Mouse (Mus musculus) E14TG2a.4 (cell line): ENCODE data around the gene D630003M21Rik.
A peak's percentile ranks its signal among the peaks of the same experiment; 100 is the strongest.

Experiments
- H3K27me3 ChIP-seq: 2 replicates; pipeline ENCODE4 v1.6.1; 2014; ENCODE audit warnings: low read length, control low read depth; ENCODE audit not compliant: insufficient read depth
- H3K36me3 ChIP-seq: 2 replicates; pipeline ENCODE4 v1.6.1; 2014; ENCODE audit warnings: low read length, control low read depth; ENCODE audit not compliant: insufficient read depth
- H3K4me1 ChIP-seq: replicated peaks from 2 replicates; pipeline ENCODE4 v1.6.1; 2014; ENCODE audit warnings: low read depth, low read length, control low read depth
- H3K4me3 ChIP-seq: replicated peaks from 2 replicates; pipeline ENCODE4 v1.5.1; 2014; ENCODE audit warnings: mild to moderate bottlenecking, low read length
- H3K9me3 ChIP-seq: 2 replicates; pipeline ENCODE4 v1.6.1; 2014; ENCODE audit warnings: low read length, control low read depth
- CTCF ChIP-seq: conservative IDR thresholded peaks from 2 replicates; pipeline ENCODE4 v1.5.1; 2014; ENCODE audit warnings: low read length
- NANOG ChIP-seq: IDR thresholded peaks from 2 replicates; pipeline ENCODE4 v1.6.1; 2014; ENCODE audit warnings: borderline replicate concordance, low read length, mixed read lengths
- POU5F1 ChIP-seq: IDR thresholded peaks from 2 replicates; pipeline ENCODE4 v1.6.1; 2014; ENCODE audit warnings: low read length, borderline replicate concordance

The D630003M21Rik gene

GRCm38 (mm10) chr2:158228670-158229502 is at the start of gene D630003M21Rik:
TSS of gene D630003M21Rik (minus strand) at chr2:158229222.
- Histone ChIP-seq H3K27me3 (peaks cover 48% of the 10 kb centered on the region), H3K4me1 (peaks cover 21% of the 10 kb centered on the region), H3K9me3 (peaks cover 12% of the 10 kb centered on the region), H3K4me3 (peak within 1 kb of the TSS; percentile 65), H3K36me3 (no peaks in the 10 kb centered on the region)
- TF ChIP-seq POU5F1: no peak
- no peak for TF ChIP-seq NANOG
- no peak for TF ChIP-seq CTCF

GRCm38 (mm10) chr2:158276878-158277277 is 47.9 kb upstream of the D630003M21Rik start:
- TF ChIP-seq POU5F1 (no peak), NANOG (no peak), CTCF (no peak)
- Histone ChIP-seq H3K4me1 (peaks cover 24% of the 10 kb centered on the region), H3K4me3 (no peak overlapping the region), H3K27me3 (peaks cover 8% of the 10 kb centered on the region; the same call in 1 of the 2 replicates), H3K36me3 (no peaks in the 10 kb centered on the region), H3K9me3 (no peaks in the 10 kb centered on the region)

DNA sequence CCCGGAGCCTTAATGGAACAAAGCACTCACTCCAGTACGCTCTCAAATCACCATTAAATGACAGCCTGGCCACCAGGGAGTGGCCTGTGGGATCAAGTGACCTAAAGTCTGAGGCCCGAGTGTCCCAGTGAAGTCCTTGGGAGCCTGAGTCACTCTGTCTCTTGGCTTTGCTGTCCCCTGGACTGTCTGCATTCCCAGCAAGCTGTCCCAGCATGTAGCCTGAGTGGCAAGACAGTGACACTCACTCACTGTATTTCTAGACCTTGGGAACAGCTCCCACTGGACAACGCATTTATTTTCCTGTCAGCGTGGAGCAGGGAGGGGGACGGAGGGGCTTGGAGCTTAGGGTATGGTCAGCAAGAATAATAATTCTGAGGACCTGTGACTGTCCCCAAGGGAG is 47.4 kb upstream of the D630003M21Rik start:
- peaks cover 4% of the 10 kb centered on the region; the same call in 1 of the 2 replicates for H3K27me3 ChIP-seq
- no peaks in the 10 kb centered on the region for H3K9me3 ChIP-seq
- H3K4me1 ChIP-seq: peaks cover 20% of the 10 kb centered on the region
- no peaks in the 10 kb centered on the region for H3K36me3 ChIP-seq
- TF ChIP-seq NANOG (no peak), CTCF (no peak), POU5F1 (no peak)
- H3K4me3 ChIP-seq: no peak overlapping the region

GRCm38 (mm10) chr2:158275811-158276210 is 46.8 kb upstream of the D630003M21Rik start:
- H3K27me3 ChIP-seq: no peaks in the 10 kb centered on the region
- TF ChIP-seq NANOG: no peak
- no peak for TF ChIP-seq POU5F1
- no peak for TF ChIP-seq CTCF

GRCm38 (mm10) chr2:158275349-158275748 is 46.3 kb upstream of the D630003M21Rik start:
- no peak overlapping the region for H3K4me3 ChIP-seq

More at GRCm38 (mm10) chr2:158275811-158276210, 46.8 kb upstream of the D630003M21Rik start:
- Histone ChIP-seq H3K4me3 (no peak overlapping the region), H3K36me3 (no peaks in the 10 kb centered on the region), H3K4me1 (peaks cover 14% of the 10 kb centered on the region), H3K9me3 (no peaks in the 10 kb centered on the region)

DNA sequence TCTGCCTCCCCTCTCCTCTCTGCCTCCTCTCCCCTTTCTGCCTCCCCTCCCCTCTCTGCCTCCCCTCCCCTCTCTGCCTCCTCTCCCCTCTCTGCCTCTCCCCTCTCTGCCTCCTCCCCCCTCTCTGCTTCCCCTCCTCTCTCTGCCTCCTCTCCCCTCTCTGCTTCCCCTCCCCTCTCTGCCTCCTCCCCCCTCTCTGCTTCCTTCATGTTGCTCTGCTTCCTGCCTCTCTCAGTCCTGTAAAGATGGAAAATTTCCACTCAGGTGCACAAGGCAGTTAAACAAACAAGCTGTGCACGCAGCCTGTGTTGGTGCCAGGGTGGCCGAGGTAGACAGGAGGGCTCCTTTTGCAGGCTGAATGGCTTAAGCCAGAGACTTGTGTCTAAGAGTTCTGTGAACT is 44.6 kb upstream of the D630003M21Rik start:
- Histone ChIP-seq H3K4me1 (peaks cover 12% of the 10 kb centered on the region; the same call in 1 of the 2 replicates), H3K4me3 (no peak overlapping the region), H3K27me3 (peaks cover 5% of the 10 kb centered on the region; the same call in 1 of the 2 replicates), H3K9me3 (no peaks in the 10 kb centered on the region), H3K36me3 (no peaks in the 10 kb centered on the region)
- TF ChIP-seq POU5F1: no peak
- TF ChIP-seq CTCF: no peak
- TF ChIP-seq NANOG: no peak

More at GRCm38 (mm10) chr2:158275349-158275748, 46.3 kb upstream of the D630003M21Rik start:
- Histone ChIP-seq H3K4me1 (peaks cover 12% of the 10 kb centered on the region; the same call in 1 of the 2 replicates), H3K36me3 (no peaks in the 10 kb centered on the region), H3K9me3 (no peaks in the 10 kb centered on the region), H3K27me3 (no peaks in the 10 kb centered on the region)
- peak; percentile 61 for TF ChIP-seq CTCF
- TF ChIP-seq NANOG: no peak

DNA sequence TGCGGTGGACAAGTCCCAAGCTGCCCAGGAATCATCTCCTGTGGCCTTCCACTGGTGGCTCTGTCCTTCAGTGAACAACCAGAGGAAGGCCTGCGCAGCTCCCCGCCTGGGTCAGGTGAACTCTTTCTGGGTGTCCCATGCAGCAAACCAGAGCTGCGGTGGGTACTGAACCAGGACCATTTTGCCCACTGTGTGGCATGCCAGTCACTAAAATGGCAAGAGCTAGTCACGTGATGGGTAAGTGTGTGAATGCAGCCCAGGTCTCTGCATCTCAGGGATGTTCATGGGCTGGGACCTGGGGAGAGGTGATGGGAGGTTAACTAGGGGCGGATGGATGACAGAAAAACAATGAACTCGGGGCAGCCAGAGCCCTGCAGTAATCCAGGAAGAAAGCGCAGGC is 41.0 kb upstream of the D630003M21Rik start:
- no peak for TF ChIP-seq POU5F1
- no peak for TF ChIP-seq CTCF
- no peak for TF ChIP-seq NANOG
- Histone ChIP-seq H3K4me3 (no peak overlapping the region), H3K9me3 (no peaks in the 10 kb centered on the region), H3K36me3 (no peaks in the 10 kb centered on the region), H3K4me1 (peaks cover 12% of the 10 kb centered on the region; the same call in 1 of the 2 replicates), H3K27me3 (peaks cover 5% of the 10 kb centered on the region; the same call in 1 of the 2 replicates)

- Histone ChIP-seq H3K4me3 (no peak overlapping the region), H3K36me3 (no peaks in the 10 kb centered on the region), H3K4me1 (peaks cover 17% of the 10 kb centered on the region), H3K27me3 (peaks cover 15% of the 10 kb centered on the region), H3K9me3 (no peaks in the 10 kb centered on the region)
- no peak for TF ChIP-seq NANOG
- no peak for TF ChIP-seq CTCF
- no peak for TF ChIP-seq POU5F1
Observed at GRCm38 (mm10) chr2:158264877-158265276, 35.9 kb upstream of the D630003M21Rik start.
